25 mouse cellular contexts compared by ENCODE assay signal in the genomic region with DNA sequence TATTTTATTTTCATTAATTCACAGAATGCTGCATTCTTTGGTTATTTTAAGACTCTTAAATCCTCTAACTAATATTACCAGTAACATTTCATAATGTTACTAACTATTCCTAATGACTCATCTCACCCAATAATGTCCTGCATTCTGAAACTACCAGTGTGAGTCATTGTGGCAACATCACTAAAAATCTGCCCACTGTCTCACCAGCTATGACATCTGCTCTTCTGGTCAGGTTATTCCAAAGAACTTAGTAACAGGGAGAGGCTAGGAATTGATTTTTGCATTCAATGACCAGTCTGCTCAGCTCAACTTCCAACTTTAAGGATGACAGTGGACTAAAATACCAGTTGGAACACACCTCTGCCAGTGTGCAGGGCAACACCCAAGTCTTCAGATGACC. TPM values are rescaled to one million over a fixed set of nuclear protein-coding genes. Genes with fewer than 3 reads are reported as not detected.
"Had no signal": no experiment of that assay in that cellular context is flagged by ENCODE, and none has a peak within 500 bp of the region (broad histone marks: within the 10 kb centered on the region; RNA-seq: fewer than 3 reads in every experiment).

No protein-coding gene starts in this region.

- H3K36me3 ChIP-seq: liver, embryonic 13.5 days; neural tube, embryonic 12.5 days; stomach, embryonic 15.5 days had no signal

- H3K27ac ChIP-seq: kidney, postnatal 0 days; layer of hippocampus, adult 2 months; left cerebral cortex, adult 2 months; liver, embryonic 13.5 days; neural tube, embryonic 12.5 days; stomach, embryonic 15.5 days had no signal

- H3K4me3 ChIP-seq: layer of hippocampus, adult 2 months; left cerebral cortex, adult 2 months; liver, embryonic 13.5 days; neural tube, embryonic 12.5 days; stomach, embryonic 15.5 days had no signal

- H3K4me1 ChIP-seq: liver, embryonic 13.5 days; neural tube, embryonic 12.5 days; stomach, embryonic 15.5 days had no signal

- H3K27me3 ChIP-seq: liver, embryonic 13.5 days; neural tube, embryonic 12.5 days; stomach, embryonic 15.5 days had no signal

- H3K9ac ChIP-seq: liver, embryonic 13.5 days; neural tube, embryonic 12.5 days; stomach, embryonic 15.5 days had no signal

- DNase-seq: kidney, adult 18-20 months; kidney, adult 9 months; kidney, postnatal 25 days; layer of hippocampus, postnatal 36 days; liver, embryonic 13.5 days; lung, adult 2 months; lung, postnatal 14 days; lung, postnatal 4 days; midbrain, embryonic 14.5 days; spleen, adult 18-20 months; thymus, postnatal 25 days had no signal

- H3K9me3 ChIP-seq: liver, embryonic 13.5 days; neural tube, embryonic 12.5 days; stomach, embryonic 15.5 days had no signal

- H3K4me2 ChIP-seq: liver, embryonic 13.5 days; midbrain, embryonic 11.5 days; neural tube, embryonic 12.5 days; stomach, embryonic 15.5 days had no signal

RNA-seq across cellular contexts. Expression of gene Lce1d, which starts 4.7 kb away (rescaled TPM):
- polyA plus RNA-seq: kidney, postnatal 0 days; large intestine, adult 2 months; limb, embryonic 11.5 days; limb, embryonic 14.5 days; liver, adult 2 months; liver, embryonic 13.5 days; liver, embryonic 16.5 days; lung, embryonic 16.5 days; midbrain, embryonic 11.5 days; midbrain, embryonic 14.5 days; midbrain, postnatal 0 days; neural tube, embryonic 12.5 days; stomach, embryonic 15.5 days; thymus, postnatal 0 days had no signal

RNA-seq across cellular contexts. Expression of gene Lce1c, which starts 12.6 kb away (rescaled TPM):
- polyA plus RNA-seq: kidney, postnatal 0 days; large intestine, adult 2 months; limb, embryonic 11.5 days; limb, embryonic 14.5 days; liver, adult 2 months; liver, embryonic 13.5 days; liver, embryonic 16.5 days; lung, embryonic 16.5 days; midbrain, embryonic 11.5 days; midbrain, embryonic 14.5 days; midbrain, postnatal 0 days; neural tube, embryonic 12.5 days; stomach, embryonic 15.5 days; thymus, postnatal 0 days had no signal

RNA-seq across cellular contexts. Expression of gene Lce1e, which starts 17.2 kb away (rescaled TPM):
- polyA plus RNA-seq: kidney, postnatal 0 days; large intestine, adult 2 months; limb, embryonic 11.5 days; limb, embryonic 14.5 days; liver, adult 2 months; liver, embryonic 13.5 days; liver, embryonic 16.5 days; lung, embryonic 16.5 days; midbrain, embryonic 11.5 days; midbrain, embryonic 14.5 days; midbrain, postnatal 0 days; neural tube, embryonic 12.5 days; stomach, embryonic 15.5 days had no signal

RNA-seq across cellular contexts. Expression of gene Lce1a2, which starts 21.6 kb away (rescaled TPM):
- polyA plus RNA-seq: kidney, postnatal 0 days; large intestine, adult 2 months; limb, embryonic 11.5 days; limb, embryonic 14.5 days; liver, adult 2 months; liver, embryonic 13.5 days; liver, embryonic 16.5 days; lung, embryonic 16.5 days; midbrain, embryonic 11.5 days; midbrain, embryonic 14.5 days; midbrain, postnatal 0 days; neural tube, embryonic 12.5 days; stomach, embryonic 15.5 days had no signal

RNA-seq across cellular contexts. Expression of gene Lce1f, which starts 28.5 kb away (rescaled TPM):
- polyA plus RNA-seq: kidney, postnatal 0 days; large intestine, adult 2 months; limb, embryonic 11.5 days; limb, embryonic 14.5 days; liver, adult 2 months; liver, embryonic 13.5 days; liver, embryonic 16.5 days; lung, embryonic 16.5 days; midbrain, embryonic 11.5 days; midbrain, embryonic 14.5 days; midbrain, postnatal 0 days; neural tube, embryonic 12.5 days; stomach, embryonic 15.5 days; thymus, postnatal 0 days had no signal
